15 mouse cellular contexts compared by ENCODE assay signal in genomic region chr19:41152462-41152861, GRCm38 (mm10). TPM values are rescaled to one million over a fixed set of nuclear protein-coding genes. Genes with fewer than 3 reads are reported as not detected.
DNase-seq lines count a peak whose midpoint lies in the region; ATAC-seq lines count a peak whose summit lies in the region.
"Had no signal": no experiment of that assay in that cellular context is flagged by ENCODE, and none has a peak within 500 bp of the region (broad histone marks: within the 10 kb centered on the region; RNA-seq: fewer than 3 reads in every experiment).

No protein-coding gene starts in this region.

- H3K36me3 ChIP-seq in heart, embryonic 11.5 days (ENCODE audit: control insufficient read depth, insufficient read depth, low read length), result no peaks in the 10 kb centered on the region
- H3K36me3 ChIP-seq: forebrain, embryonic 12.5 days had no signal

- H3K9me3 ChIP-seq in heart, embryonic 11.5 days (replicated peaks; ENCODE audit: control insufficient read depth, low read length), result no peaks in the 10 kb centered on the region
- H3K9me3 ChIP-seq: forebrain, embryonic 12.5 days had no signal

- no peak overlapping the region for H3K4me3 ChIP-seq in heart, embryonic 11.5 days (ENCODE audit: low read depth, low read length)
- H3K4me3 ChIP-seq: forebrain, embryonic 12.5 days had no signal

- no peak overlapping the region for H3K9ac ChIP-seq in heart, embryonic 11.5 days (ENCODE audit: low read depth, low read length)
- H3K9ac ChIP-seq: forebrain, embryonic 12.5 days had no signal

- H3K4me1 ChIP-seq in heart, embryonic 11.5 days (ENCODE audit: control insufficient read depth, insufficient read depth, low read length), result no peaks in the 10 kb centered on the region
- H3K4me1 ChIP-seq: forebrain, embryonic 12.5 days had no signal

- 81% methylated on average over 4 of the region's 4 CpGs for WGBS in heart, embryonic 11.5 days (ENCODE audit: insufficient replicate concordance)

- no peak overlapping the region for H3K4me2 ChIP-seq in heart, embryonic 11.5 days
- H3K4me2 ChIP-seq: forebrain, embryonic 12.5 days had no signal

- H3K27ac ChIP-seq in heart, embryonic 11.5 days (ENCODE audit: low read depth, low read length), result no peak overlapping the region
- H3K27ac ChIP-seq: forebrain, embryonic 12.5 days; macrophage had no signal

- no peak for ATAC-seq in heart, embryonic 11.5 days (replicated peaks; ENCODE audit: insufficient number of reproducible peaks, low FRiP score, low TSS enrichment)
- ATAC-seq: CD4-positive, CD25-positive, alpha-beta regulatory T cell, adult 4 months had no signal

- peak; percentile 56 to 79 for DNase-seq in heart, adult 18-20 months
- DNase-seq in NIH3T3 (ENCODE audit: low read depth), result peak; percentile 75
- DNase-seq in gonadal fat pad, adult 2 months (ENCODE audit: low read depth), result peak; percentile 89
- peak; percentile 35 for DNase-seq in lung, postnatal 10 days
- DNase-seq in testis, postnatal 10 days (ENCODE audit: low spot score), result no peak
- DNase-seq in adrenal gland, adult 2 months, result no peak
- DNase-seq: cerebellum, adult 9-11 months; kidney, postnatal 25 days; liver; thymus, postnatal 25 days had no signal

- no peaks in the 10 kb centered on the region for H3K27me3 ChIP-seq in heart, embryonic 11.5 days (ENCODE audit: control insufficient read depth, insufficient read depth, low read length)

RNA-seq across cellular contexts. Expression of gene Tll2, which starts 54.2 kb away (rescaled TPM):
- under 1 TPM; 0.31 to 0.32 TPM for total RNA-seq in heart, adult 18-20 months (2021)
- not detected in 2 replicates for polyA plus RNA-seq in heart, embryonic 11.5 days (2014; fragmentation: Nextera tagmentation; extraction: Ambion mirVana)
- polyA plus RNA-seq in gonadal fat pad, adult 2 months (2012; rRNA removed), result 0.06 and 0.42 TPM in 2 replicates
- total RNA-seq in adrenal gland, adult 2 months (2021), result not detected
- polyA plus RNA-seq in adrenal gland, adult 2 months (2012; rRNA removed), result 0.11 and 0.12 TPM in 2 replicates
- total RNA-seq: granulocyte monocyte progenitor cell, adult 5-6 weeks had no signal
- polyA plus RNA-seq: CD4-positive, CD25-positive, alpha-beta regulatory T cell, adult 4 months; macrophage had no signal

Comparison
In these comparisons a context has a peak if more than half of its experiments do, and no peak if none do; other contexts are left out.
1. DNase-seq: peak in heart, adult 18-20 months (2 of 2), NIH3T3 (single experiment), gonadal fat pad, adult 2 months (single experiment) and lung, postnatal 10 days (single experiment); none in testis, postnatal 10 days (single experiment) and adrenal gland, adult 2 months (single experiment).